Mouse (Mus musculus) ovary, postnatal 14 days (tissue): ENCODE measurements around the gene Pgrmc2.
A peak's percentile ranks its signal among the peaks of the same experiment; 100 is the strongest.

Source experiments
- DNase-seq: peaks from one replicate; pipeline ENCODE4 v3.0.0; 2022; ENCODE audit warnings: low spot score

Gene Pgrmc2

DNA sequence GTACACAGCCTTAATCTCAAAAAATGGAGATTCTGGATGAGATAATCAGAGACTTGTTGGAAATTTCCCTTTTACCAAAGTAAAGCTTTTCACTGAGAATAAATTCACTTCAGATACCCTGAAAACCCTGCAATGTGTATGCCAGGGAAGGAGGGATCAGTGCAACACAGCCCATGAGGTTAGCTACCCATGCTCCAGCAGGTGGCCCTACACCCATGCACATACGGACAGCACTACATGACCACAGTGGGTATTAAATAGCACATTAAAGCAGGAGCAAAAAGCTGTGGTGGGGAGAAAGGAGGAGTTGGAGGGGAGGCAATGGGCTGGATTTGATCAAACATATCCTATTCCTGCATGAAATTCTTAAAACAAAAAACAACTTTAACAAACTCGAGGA is 12.3 kb downstream of the Pgrmc2 start:
- DNase-seq: no peak

DNA sequence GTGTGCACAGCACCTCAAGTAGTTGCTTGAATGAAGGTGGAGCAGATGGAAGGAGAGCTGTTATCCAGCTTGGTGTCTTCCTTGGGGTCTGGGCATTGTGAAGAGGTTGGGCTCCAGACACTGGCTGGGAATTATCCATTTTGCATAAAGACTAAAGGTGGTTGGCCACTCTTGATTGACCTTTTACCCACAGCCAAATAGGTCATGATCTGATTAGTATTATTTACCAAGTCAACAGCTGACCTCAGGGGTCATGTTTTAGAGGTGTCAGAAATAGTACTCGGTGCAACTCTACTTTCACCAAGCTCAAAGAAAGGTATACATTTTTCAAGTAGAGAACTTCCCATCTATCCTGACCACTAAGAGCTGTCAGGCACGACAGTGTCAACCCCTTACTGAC is 17.5 kb downstream of the Pgrmc2 start:
- no peak for DNase-seq

DNA sequence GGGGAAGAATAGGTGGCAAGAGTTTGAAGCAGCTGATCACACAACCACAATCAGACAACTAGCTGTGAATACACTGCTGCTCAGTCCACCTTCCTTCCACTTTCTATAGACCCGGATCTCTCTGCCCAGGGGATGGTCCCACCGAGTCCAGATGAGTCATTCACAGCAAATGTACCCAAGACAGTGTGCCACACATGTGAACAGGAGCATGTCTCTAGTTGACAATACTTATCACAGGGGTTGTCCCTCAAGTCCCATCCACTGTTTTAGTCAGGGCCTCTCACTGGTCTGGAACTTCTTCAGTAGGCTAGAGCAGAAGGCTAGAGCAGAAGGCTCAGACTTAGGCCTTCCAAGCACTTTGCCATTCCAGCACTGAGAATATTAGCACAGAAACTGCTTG is 20.1 kb downstream of the Pgrmc2 start:
- no peak for DNase-seq

DNA sequence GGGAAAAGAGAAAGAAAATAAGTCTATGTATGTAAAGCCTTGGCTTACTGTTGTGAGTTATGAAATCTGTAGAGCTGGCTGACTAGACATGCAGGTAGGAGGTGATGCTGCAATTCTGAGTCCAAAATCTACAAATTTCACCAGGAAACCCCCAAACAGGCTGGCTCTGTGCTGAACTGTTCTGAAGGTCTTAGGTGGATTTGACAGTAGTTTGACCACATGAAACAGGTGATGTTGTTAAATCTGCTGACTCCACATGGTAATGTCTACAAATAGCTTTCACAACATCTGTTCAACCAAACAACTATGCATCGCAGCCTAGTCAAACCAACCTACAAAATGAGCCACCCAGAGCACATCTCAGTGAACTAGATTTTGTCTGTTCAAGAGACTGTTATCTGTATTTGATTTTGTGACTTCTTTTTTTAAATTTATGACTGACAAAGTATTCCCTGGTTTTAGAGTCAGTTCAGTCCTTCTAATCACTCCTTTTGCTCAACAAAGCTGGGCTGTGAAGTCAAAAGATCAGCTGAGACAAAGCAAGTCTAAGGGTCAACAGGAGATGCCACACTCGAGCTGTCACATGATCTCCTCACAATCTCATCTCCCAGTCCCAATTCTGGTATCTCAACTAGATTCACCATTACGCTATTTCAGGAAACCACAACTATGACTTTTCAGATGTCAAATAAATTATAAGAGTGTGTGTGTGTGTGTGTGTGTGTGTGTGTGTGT is 20.8 kb downstream of the Pgrmc2 start:
- DNase-seq: no peak

DNA sequence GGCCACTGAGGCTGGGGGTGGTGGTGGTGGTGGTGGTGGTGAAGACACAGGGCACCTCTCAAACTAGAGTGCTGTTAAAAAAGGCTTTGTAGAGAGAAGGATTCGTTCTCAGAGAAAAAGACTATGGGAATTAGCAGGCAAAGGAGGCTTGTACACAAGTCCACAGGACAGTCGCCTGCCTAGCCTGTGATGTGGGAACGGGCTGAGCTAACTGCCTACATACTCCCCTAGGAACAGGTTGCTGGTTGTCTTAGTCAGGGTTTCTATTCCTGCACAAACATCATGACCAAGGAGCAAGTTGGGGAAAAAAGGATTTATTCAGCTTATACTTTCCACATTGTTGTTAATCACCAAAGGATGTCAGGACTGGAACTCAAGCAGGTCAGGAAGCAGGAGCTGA is 23.6 kb downstream of the Pgrmc2 start:
- no peak for DNase-seq

DNA sequence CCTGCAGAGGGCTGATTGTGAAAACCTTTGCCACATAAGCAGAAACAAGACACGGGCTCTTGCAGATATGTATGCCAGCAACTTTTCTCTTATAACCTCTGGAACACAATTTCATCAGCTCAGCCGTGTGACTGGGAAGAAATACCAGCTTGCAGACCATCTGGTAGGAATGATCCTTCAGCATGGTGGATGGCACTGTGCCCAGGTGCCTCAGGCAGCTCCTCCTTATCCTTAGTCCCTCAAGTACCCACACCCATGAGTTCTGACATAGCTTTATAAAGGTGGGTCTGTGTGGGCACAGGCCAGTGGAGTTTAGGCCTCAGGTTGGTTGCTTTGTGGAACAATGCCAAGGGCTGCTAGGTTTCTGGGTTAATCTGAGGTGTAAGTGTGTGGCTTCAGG is 24.5 kb downstream of the Pgrmc2 start:
- no peak for DNase-seq

DNA sequence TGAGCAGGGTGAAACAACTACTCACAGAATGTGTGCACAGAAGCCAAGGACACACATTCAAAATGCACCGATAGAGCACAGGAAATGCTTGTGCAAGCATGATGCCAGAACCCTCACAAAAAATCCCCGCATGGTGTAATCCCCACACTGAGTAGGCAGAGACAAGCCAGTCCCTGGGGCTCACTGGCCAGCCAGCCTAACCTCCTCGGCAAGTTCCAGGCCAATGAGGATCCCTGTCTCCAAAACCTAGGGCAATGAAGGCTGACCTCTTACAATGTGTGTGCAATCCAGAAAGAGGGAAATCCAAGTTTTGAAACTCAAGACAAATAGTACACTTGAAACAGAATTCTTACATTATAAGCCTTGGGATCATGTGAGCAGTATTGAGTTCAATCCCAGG is 29.5 kb downstream of the Pgrmc2 start:
- DNase-seq: no peak

DNA sequence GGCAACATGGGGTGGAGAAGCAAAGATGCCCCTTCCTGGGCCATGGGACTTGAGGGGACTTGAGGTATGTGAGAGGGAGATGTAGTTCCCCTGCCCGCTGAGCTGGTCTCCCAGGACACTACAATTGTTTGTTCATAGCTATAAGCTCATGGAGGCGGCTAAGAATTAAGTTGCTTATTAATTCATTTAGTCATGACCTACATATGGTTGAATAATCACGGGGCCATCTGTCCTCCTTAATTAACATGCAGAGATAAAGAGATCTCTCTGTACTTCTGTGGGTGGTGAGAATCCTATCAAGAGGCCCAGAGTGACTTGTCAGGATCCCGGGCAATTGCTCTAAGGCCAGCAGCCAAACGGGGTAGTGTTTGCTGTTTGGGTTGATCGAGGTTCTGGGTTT is 35.0 kb downstream of the Pgrmc2 start:
- DNase-seq: no peak

DNA sequence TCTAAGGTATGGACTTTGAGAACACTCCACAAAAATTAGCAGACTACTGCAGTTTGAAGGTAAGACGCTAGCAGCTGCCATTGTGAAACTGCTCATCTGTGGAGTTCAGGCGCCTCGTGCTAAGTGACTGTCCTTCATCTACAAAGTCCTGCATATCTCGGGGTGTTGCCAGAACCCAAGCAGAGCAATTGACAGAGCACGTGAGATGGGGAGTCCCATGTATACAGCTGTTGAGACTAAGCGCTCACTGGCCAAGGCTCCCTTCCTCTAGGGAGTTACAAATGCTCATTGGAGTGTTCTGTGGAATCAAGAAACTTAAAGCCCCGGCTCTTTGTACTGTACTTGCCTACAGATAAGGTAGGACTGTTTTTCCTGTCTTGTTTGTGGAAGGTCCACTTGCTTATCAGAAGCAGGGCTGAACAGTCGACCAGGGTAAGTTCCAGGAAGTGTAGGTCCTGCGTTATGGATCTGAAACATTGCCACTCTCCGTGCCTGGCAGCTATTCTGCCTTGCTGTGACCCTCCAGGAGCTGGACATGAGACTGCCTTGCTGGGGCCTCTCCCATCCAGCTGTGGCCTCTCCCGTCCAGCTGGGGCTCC is 39.0 kb downstream of the Pgrmc2 start:
- no peak for DNase-seq

DNA sequence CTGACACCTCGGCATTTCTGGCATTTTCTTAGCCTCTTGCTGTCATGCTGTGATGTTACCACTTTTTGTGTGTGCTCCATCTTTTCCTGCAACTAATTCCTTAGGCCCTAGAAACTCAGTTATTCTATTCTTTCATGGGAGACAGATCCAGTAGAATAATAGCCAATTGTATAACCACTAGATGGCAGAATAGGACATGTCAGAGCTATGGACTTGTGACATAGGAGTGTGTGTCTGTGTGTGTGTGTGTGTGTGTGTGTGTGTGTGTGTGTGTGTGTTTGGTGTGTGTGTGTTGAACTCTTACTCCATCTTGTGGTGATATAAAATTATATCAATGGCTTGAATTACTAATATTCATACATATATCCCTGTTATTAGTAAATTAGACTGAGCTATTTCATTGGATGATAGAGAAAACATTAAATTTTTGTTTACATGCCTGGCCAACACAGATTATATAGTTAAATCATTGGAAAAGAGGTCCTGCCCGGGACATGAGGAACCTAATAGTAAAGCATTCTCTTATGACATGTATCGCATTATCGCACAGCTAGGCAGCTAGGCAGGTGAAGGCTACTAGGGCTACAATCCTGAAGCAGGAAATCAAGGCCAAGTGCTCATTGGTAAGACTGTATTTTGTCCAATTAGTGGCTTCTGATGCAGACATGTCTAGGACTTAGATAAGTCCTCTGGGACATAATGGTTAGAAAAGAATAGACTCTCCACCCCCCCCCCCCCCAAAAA is 40.5 kb downstream of the Pgrmc2 start:
- DNase-seq: peak; percentile 22

DNA sequence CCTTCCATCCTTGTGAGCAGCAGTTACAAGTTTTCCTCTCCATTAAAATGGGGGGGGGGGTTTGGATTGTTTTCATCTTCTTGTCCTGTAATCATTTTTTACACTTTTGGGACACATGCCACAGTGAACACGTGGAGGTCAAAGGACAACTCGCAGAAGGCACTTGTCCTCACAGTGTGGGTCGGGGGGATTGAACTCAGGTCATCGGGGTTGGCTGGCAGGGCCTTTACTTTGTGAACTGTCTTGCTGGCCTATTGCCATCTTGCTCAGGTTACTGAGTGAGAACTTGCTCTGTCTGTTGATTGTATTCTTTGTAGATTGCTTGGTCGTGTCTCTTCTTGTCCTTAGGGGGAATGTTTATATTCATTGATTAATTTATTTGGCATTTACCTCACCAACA is 41.6 kb downstream of the Pgrmc2 start:
- no peak for DNase-seq

DNA sequence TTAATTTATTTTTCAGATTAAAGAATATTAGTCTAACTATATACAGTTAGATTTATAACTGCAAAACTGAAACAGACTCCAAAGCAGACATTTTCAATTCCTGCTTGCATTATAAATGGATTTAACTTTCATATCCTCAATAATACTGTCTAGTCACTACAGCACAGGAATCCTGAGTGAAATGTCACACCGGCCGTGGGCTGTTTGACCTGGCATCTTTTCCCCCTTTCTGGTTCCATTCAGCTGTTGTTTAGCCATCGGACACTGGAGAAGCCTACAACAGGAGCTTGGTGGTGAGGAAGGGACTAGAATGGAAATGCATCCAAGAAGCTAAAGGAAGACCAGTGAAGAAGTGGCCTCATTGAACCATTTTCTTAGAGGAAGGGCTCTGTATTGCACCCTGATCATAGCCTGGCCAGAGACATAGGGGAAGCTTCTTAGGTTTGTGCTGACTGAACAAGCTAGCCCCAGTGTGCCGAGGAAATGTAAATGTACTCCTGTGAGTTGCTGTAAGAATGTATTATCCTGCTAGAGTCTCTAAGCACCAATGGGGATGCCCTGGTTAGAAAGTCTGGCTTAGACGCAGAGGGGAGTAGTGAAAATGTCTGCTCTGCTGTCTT is 44.4 kb downstream of the Pgrmc2 start:
- DNase-seq: no peak

DNA sequence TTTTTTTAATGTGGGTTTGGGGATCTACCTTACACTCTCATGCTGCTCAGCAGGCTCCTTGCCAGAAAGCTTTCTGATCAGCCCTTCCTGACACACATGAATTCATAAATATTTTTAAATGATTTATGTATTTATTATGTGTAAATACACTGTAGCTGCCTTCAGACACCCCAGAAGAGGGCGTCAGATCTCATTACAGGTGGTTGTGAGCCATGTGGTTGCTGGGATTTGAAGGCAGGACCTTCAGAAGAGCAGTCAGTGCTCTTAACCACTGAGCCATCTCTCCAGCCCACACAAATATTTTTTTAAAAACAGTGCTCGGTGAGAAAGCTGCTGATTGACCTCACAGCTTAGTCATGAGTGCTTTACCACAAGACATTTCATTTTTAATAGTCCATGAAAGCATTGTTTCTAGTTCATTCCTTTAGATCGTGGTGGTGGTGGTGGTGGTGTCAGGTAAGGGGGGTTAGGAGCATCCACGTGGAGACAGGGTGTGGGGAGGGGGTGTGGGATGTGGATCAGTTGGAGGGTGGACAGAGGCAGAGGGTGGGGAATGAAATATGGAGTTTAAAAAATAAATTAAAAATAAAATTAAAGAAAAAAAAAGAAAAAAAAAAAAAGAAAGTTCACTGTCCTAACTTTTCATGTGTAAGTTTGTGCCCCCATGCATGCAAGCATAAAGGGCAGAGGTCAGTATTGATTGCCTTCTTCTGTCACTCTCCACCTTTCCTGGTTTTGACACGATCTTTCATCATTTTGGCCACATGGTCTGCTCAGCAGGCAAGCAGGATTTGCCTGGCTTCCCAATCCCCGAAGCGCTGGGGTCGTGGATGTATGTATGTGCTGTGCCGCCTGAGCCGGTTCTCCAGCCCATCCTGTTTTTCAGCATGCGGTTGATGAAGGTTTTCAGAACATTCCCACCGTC is 51.3 kb downstream of the Pgrmc2 start:
- DNase-seq: no peak

DNA sequence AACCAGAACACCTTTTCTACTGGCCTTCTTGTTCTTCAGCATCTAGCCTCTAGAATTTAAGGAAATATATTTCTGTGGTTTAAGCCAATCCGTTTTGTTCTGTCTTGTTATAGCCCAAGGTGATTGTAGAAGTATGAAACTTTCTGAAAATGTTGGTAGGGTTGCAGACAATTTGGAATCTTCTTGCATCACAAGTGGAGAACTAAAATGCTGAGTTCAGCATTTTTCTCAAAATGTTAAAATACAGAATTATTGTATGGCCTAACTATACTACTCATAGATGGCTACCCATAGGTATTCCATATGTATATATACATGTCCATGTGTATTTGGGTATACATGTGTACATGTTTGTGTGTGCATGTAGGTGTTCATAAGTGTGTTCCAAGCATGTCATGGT is 52.1 kb downstream of the Pgrmc2 start:
- DNase-seq: no peak

DNA sequence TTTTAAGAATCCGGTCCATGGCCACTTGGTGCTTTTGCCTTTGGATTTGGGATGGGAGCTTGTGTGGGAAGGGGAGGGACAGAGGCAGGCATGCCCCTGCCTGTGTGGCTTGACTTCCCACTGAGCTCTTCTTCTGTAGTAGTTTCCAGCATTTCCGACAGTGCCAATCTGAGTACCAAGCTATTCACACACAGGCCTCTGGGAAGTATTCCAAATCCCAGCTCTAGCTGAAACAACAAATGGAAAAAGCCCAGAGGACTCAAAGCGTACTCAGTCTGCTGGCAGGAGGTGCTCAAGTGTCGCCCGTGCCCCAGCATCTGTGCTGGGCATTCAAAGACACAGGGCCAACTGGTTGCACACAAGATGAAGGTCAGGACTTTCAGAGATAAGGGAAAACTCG is 60.9 kb downstream of the Pgrmc2 start:
- DNase-seq: no peak

DNA sequence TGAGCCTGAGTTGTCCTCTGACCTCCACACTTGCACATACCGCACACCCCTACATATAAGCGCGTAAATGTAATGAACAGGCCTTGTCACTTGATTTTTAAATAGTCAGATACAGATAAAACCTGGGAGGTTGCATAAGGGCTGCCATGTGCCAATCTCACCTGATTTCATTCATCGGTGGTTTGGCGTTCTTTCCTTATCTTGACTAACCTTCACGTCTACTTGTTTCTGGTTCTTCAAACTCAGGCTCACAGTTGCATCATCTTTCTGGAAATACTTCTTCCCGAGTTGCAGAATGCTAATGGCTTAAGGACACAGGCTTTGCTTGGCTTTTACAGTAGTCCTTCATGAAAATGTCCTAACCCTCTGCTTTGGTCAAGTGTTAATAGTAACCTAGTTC is 62.2 kb downstream of the Pgrmc2 start:
- no peak for DNase-seq

DNA sequence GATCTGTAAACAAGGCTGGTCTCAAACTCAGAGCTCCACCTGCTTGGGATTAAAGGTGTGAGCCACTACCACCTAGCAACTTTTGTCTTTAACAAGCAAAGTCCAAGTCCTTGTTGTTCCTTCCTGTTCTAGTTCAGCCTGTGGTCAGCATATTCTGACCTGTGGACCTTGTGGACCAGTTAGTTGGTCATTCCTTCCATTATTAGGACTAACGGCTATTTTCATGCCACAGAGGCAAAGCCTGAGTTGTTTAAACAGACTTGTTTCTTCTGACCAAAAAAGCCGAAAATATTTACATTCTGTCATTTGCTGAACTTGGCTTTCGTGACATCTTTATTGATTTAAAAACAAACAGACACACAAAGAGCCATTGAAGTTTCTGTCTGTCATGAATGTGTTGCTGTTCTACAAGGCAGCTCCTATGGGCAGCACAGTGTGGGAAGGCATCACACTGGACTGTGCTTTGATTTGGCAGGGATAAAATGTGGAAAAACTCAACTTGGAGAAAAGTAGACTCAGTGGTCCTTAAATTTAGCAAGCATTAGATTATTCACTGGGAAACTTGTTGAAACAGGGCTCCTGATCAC is 64.7 kb downstream of the Pgrmc2 start:
- DNase-seq: no peak
